Mouse (Mus musculus): Measurements from ENCODE around the gene Erp44.

DNA sequence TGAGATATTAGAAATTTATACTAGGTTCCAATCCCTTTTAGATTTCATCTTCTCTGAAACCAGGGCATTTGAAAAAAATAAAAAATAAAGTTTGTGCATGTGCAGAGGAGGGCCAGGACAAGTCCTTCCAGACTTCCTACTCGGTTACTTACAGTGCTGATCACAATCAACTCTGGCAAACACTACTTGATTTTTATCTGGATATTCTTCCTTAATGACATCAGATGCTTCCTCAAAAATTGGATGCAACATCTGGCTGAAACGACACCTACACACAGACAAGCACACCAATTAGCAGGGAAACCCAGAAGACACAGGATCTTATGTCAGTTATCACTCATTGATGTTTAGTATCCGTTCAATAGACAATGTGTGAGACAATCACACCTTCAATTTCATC is 42.6 kb downstream of the Erp44 start:
- no peak for TF ChIP-seq TCF12 (IDR thresholded peaks at IDR 0.05; ENCODE audit: low read depth, low read length)
- TF ChIP-seq POLR2A (IDR thresholded peaks at IDR 0.05; ENCODE audit: low read depth, low read length): no peak
- TF ChIP-seq EP300 (IDR thresholded peaks at IDR 0.05; ENCODE audit: low read length): no peak
- TF ChIP-seq JUND (conservative IDR thresholded peaks at IDR 0.05; ENCODE audit: low read depth, low read length): no peak
- no peak for TF ChIP-seq PAX5 (IDR thresholded peaks at IDR 0.05; ENCODE audit: low read length)
- TF ChIP-seq RCOR1 (conservative IDR thresholded peaks at IDR 0.05; ENCODE audit: low read depth, low read length): no peak
- TF ChIP-seq ZC3H11A (IDR thresholded peaks at IDR 0.05; ENCODE audit: low read depth, low read length): no peak
- no peak for TF ChIP-seq CTCF (conservative IDR thresholded peaks at IDR 0.05 in 1 of 2, IDR thresholded peaks at IDR 0.05 in 1 of 2; ENCODE audit: low read depth in 2 of 2, low read length in 2 of 2)
- no peak for TF ChIP-seq CHD2 (IDR thresholded peaks at IDR 0.05; ENCODE audit: low read length)
- TF ChIP-seq BHLHE40 (IDR thresholded peaks at IDR 0.05; ENCODE audit: low read depth, low read length): no peak
- no peak for TF ChIP-seq MAX (IDR thresholded peaks at IDR 0.05; ENCODE audit: low read length)
- TF ChIP-seq ZNF384 (IDR thresholded peaks at IDR 0.05; ENCODE audit: low read depth, low read length): no peak
- no peak for TF ChIP-seq MYC (IDR thresholded peaks at IDR 0.05; ENCODE audit: low read depth, low read length)

All from CH12.LX (cell line).